Mouse (Mus musculus): ENCODE results near the gene Vps51. TPM values are rescaled to one million over a fixed set of nuclear protein-coding genes. Genes with fewer than 3 reads are reported as not detected.

Vps51 gene
- total and polyA plus RNA-seq, 2 experiments = 16.0 to 36.3 TPM

DNA sequence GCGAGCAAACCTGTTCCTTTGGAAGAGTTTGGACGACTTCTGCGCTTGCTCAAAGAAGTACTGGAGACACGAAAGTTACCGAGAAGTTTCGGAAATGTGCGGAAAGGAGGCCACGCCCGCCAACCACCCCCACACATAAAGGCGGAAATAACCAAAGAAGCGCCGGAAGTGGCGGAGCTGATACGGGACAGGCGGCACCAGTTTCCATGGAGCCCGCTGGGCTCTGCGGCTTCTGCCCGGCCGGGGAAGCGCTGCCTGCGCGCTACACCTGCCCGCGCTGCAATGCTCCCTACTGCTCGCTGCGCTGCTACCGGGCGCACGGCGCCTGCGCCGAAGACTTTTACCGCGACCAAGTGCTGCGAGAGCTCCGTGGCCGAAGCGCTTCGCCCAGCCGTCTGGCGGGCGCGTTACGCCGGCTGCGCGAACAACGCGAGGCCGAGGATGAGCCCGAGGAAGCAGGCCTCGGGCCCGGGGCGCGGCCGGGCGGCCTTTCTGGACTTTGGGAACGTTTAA, 16.0 kb downstream of the Vps51 start, which contains the start of gene Znhit2:
Gene Znhit2, plus strand, starts transcription at position 172 of the 513 bp plus-strand sequence.
- Histone ChIP-seq H3K27me3 (ENCODE audit: control insufficient read depth, insufficient read depth, low read length) (no peaks in the 10 kb centered on the region), H3K9ac (ENCODE audit: low read depth, low read length) (peak within 1 kb of the TSS; percentile 86), H3K27ac (replicated peaks; ENCODE audit: insufficient read depth, low read depth, low read length) (peak within 1 kb of the TSS; percentile 77), H3K4me3 (ENCODE audit: insufficient read depth, low read depth, low read length) (peak within 1 kb of the TSS; percentile 78), H3K79me2 (ENCODE audit: control insufficient read depth, insufficient read depth, low read length) (no peaks in the 10 kb centered on the region; the same call in 1 of the 2 replicates), H3K4me1 (ENCODE audit: control insufficient read depth, insufficient read depth, low read length) (peaks cover 24% of the 10 kb centered on the region), H3K36me3 (ENCODE audit: control insufficient read depth, insufficient read depth, low read length) (peaks cover 2% of the 10 kb centered on the region; the same call in 1 of the 2 replicates)
- TF ChIP-seq POLR2A (IDR thresholded peaks at IDR 0.05; ENCODE audit: extremely low read depth, insufficient read depth, low read length) = peak; percentile 49; the same call in 1 of the 2 replicates
- TF ChIP-seq CTCF (IDR thresholded peaks at IDR 0.05; ENCODE audit: low read depth, low read length) = no peak
- DNase-seq (ENCODE audit: extremely low read depth, low read depth, low spot score) = peak; percentile 89
- under 1% methylated on average over 58 of the region's 58 CpGs for WGBS

- no peak for TF ChIP-seq POLR2A (IDR thresholded peaks at IDR 0.05; ENCODE audit: extremely low read depth, insufficient read depth, low read length)
- no peak for TF ChIP-seq CTCF (IDR thresholded peaks at IDR 0.05; ENCODE audit: low read depth, low read length)
- Histone ChIP-seq H3K9ac (ENCODE audit: low read depth, low read length) (peak overlapping the region; percentile 91), H3K36me3 (ENCODE audit: control insufficient read depth, insufficient read depth, low read length) (peaks cover 13% of the 10 kb centered on the region; the same call in 1 of the 2 replicates), H3K4me1 (ENCODE audit: control insufficient read depth, insufficient read depth, low read length) (peaks cover 24% of the 10 kb centered on the region), H3K79me2 (ENCODE audit: control insufficient read depth, insufficient read depth, low read length) (no peaks in the 10 kb centered on the region; the same call in 1 of the 2 replicates), H3K4me3 (ENCODE audit: insufficient read depth, low read depth, low read length) (peak overlapping the region; percentile 87), H3K27ac (replicated peaks; ENCODE audit: insufficient read depth, low read depth, low read length) (peak overlapping the region; percentile 82), H3K27me3 (ENCODE audit: control insufficient read depth, insufficient read depth, low read length) (no peaks in the 10 kb centered on the region)
- WGBS = 20% methylated on average over 5 of the region's 5 CpGs
- DNase-seq (ENCODE audit: extremely low read depth, low read depth, low spot score) = peak; percentile 80
Observed at GRCm38 (mm10) chr19:6058966-6059365, 18.1 kb downstream of the Vps51 start.

DNA sequence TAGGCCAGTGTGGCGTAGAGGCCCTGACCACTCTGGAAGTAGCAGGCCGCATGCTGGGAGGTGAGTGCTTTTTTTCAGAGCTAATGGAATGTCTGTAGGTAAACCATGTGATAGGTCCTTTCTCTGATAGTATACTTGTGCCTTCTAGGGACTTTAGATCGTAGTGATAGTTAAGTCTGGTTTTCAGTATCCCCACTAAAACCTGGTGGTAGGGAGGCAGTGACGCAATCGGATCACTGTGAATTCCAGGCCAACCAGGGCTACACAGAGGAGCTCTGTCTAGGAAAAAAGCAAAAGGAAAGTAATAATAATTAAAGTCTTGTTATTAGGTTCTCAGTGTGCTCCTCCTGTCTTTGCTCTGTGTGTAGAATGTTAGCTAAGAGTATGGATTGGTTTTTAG, 18.5 kb downstream of the Vps51 start:
- Histone ChIP-seq H3K27ac (replicated peaks; ENCODE audit: insufficient read depth, low read depth, low read length) (peak overlapping the region; percentile 82), H3K4me1 (ENCODE audit: control insufficient read depth, insufficient read depth, low read length) (peaks cover 24% of the 10 kb centered on the region), H3K79me2 (ENCODE audit: control insufficient read depth, insufficient read depth, low read length) (no peaks in the 10 kb centered on the region; the same call in 1 of the 2 replicates), H3K36me3 (ENCODE audit: control insufficient read depth, insufficient read depth, low read length) (peaks cover 18% of the 10 kb centered on the region; the same call in 1 of the 2 replicates), H3K4me3 (ENCODE audit: insufficient read depth, low read depth, low read length) (peak overlapping the region; percentile 87), H3K9ac (ENCODE audit: low read depth, low read length) (peak overlapping the region; percentile 91), H3K27me3 (ENCODE audit: control insufficient read depth, insufficient read depth, low read length) (no peaks in the 10 kb centered on the region)
- DNase-seq (ENCODE audit: extremely low read depth, low read depth, low spot score) = no peak
- TF ChIP-seq POLR2A (IDR thresholded peaks at IDR 0.05; ENCODE audit: extremely low read depth, insufficient read depth, low read length) (no peak), CTCF (IDR thresholded peaks at IDR 0.05; ENCODE audit: low read depth, low read length) (no peak)
- 6% methylated on average over 5 of the region's 5 CpGs for WGBS

DNA sequence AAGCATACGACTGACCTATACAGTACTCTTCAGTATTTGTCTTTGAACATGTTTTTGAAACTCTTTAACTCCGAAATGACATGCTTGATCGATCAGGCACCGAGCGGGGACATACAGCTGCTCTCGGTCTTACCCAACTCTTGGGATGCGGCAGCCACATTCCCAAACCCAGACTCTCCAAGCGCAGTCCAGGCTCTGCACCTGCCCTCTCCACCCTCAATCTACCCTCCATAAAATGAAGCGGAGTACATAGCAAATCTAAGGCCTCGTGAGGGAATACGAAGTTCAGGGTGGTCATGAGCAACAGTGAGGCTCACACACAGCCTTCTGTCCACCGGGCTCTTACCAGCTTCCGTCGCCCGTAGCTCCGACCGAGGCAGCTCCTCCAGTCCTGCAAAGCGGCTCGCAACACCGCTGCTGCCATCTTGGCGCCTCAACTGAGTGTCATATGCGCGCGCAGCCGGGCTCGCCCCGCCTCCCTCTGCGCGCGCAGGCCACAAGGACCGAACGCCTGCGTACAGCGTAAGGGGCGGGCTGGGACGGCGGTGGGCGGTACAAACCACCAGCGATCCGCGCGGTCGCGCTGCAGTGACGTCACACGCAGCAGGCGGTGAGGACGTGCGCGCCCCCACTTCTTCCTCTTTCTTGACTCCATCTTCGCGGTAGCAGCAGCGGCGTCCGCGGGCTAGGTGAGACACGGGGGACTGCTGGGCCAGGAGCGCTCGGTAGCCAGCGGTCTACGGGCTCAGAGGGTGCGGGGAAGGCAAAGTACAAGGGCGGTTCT, 19.5 kb downstream of the Vps51 start, which contains the start of the genes Mrpl49 and Fau:
Gene Mrpl49, minus strand, starts transcription at position 473 of the 784 bp plus-strand sequence.
Gene Fau, plus strand, starts transcription at position 532 of the 784 bp plus-strand sequence.
- TF ChIP-seq POLR2A (IDR thresholded peaks at IDR 0.05; ENCODE audit: extremely low read depth, insufficient read depth, low read length) (peak; percentile 94), CTCF (IDR thresholded peaks at IDR 0.05; ENCODE audit: low read depth, low read length) (no peak)
- Histone ChIP-seq H3K9ac (ENCODE audit: low read depth, low read length) (peak within 1 kb of the TSS; percentile 91), H3K4me1 (ENCODE audit: control insufficient read depth, insufficient read depth, low read length) (peaks cover 16% of the 10 kb centered on the region), H3K36me3 (ENCODE audit: control insufficient read depth, insufficient read depth, low read length) (peaks cover 25% of the 10 kb centered on the region), H3K4me3 (ENCODE audit: insufficient read depth, low read depth, low read length) (peak within 1 kb of the TSS; percentile 87), H3K27me3 (ENCODE audit: control insufficient read depth, insufficient read depth, low read length) (no peaks in the 10 kb centered on the region), H3K79me2 (ENCODE audit: control insufficient read depth, insufficient read depth, low read length) (no peaks in the 10 kb centered on the region; the same call in 1 of the 2 replicates), H3K27ac (replicated peaks; ENCODE audit: insufficient read depth, low read depth, low read length) (peak within 1 kb of the TSS; percentile 82)
- peak; percentile 81 for DNase-seq (ENCODE audit: extremely low read depth, low read depth, low spot score)
- WGBS = under 1% methylated on average over 63 of the region's 63 CpGs

DNA sequence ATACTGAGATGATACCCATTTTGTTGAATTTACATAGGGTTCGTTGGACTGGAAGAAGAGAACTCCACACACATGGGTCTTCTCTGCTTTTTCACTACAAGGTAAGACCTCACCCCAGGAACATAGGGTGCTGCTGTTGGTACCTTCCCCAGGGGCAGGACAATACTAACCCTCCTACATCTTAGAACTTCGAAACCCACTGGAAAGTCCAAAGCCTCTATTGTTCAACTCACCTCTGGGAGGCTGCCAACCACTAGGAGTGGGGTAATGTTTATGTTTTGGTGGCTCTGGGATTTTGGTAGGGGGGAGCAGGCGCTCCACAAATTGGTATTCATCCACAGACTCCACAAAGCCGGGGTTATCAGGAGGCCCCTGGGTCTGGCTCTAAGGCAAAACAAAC, 20.3 kb downstream of the Vps51 start:
- no peak overlapping the region; the same call in 1 of the 2 replicates for H3K9ac ChIP-seq (ENCODE audit: low read depth, low read length)
- TF ChIP-seq POLR2A (IDR thresholded peaks at IDR 0.05; ENCODE audit: extremely low read depth, insufficient read depth, low read length) (no peak), CTCF (IDR thresholded peaks at IDR 0.05; ENCODE audit: low read depth, low read length) (no peak)
- no peak overlapping the region for H3K4me3 ChIP-seq (ENCODE audit: insufficient read depth, low read depth, low read length)
- DNase-seq (ENCODE audit: extremely low read depth, low read depth, low spot score) = no peak
- WGBS = 26% methylated on average over 4 of the region's 4 CpGs
- no peaks in the 10 kb centered on the region; the same call in 1 of the 2 replicates for H3K79me2 ChIP-seq (ENCODE audit: control insufficient read depth, insufficient read depth, low read length)
- no peaks in the 10 kb centered on the region for H3K27me3 ChIP-seq (ENCODE audit: control insufficient read depth, insufficient read depth, low read length)
- peaks cover 33% of the 10 kb centered on the region for H3K36me3 ChIP-seq (ENCODE audit: control insufficient read depth, insufficient read depth, low read length)
- H3K27ac ChIP-seq (replicated peaks; ENCODE audit: insufficient read depth, low read depth, low read length) = no peak overlapping the region
- peaks cover 11% of the 10 kb centered on the region; the same call in 1 of the 2 replicates for H3K4me1 ChIP-seq (ENCODE audit: control insufficient read depth, insufficient read depth, low read length)

Data from liver, adult 2 months (tissue).